Mouse (Mus musculus): ENCODE measurements around the gene Rhcg. TPM values are rescaled to one million over a fixed set of nuclear protein-coding genes. Genes with fewer than 3 reads are reported as not detected.

Rhcg gene
- polyA plus RNA-seq, 1 experiment from 2014 or later = 0.04 TPM

- in situ Hi-C loops (cut with MboI; ENCODE audit: low pct_unique_long_range_greater_than_20kb) = no loop called here
- POLR2A ChIA-PET = interaction anchor here (0.6 kb wide), 1 partner anchor 156 kb away, joined by 3 read pairs; no protein-coding TSS in a partner anchor
- peaks cover 62% of the 10 kb centered on the region for H3K27me3 ChIP-seq
- CTCF ChIA-PET = interaction anchor here (1.0 to 2.5 kb wide), 2 partner anchors 16 to 150 kb away, joined by 4 to 17 read pairs; no protein-coding TSS in a partner anchor
- DNase-seq (ENCODE audit: low read depth, low spot score) (no peak), ATAC-seq (no peak)
- TF ChIP-seq CTCF (IDR thresholded peaks at IDR 0.05) = no peak
Measured at GRCm38 (mm10) chr7:79577931-79578850, 39.3 kb downstream of the Rhcg start.

DNA sequence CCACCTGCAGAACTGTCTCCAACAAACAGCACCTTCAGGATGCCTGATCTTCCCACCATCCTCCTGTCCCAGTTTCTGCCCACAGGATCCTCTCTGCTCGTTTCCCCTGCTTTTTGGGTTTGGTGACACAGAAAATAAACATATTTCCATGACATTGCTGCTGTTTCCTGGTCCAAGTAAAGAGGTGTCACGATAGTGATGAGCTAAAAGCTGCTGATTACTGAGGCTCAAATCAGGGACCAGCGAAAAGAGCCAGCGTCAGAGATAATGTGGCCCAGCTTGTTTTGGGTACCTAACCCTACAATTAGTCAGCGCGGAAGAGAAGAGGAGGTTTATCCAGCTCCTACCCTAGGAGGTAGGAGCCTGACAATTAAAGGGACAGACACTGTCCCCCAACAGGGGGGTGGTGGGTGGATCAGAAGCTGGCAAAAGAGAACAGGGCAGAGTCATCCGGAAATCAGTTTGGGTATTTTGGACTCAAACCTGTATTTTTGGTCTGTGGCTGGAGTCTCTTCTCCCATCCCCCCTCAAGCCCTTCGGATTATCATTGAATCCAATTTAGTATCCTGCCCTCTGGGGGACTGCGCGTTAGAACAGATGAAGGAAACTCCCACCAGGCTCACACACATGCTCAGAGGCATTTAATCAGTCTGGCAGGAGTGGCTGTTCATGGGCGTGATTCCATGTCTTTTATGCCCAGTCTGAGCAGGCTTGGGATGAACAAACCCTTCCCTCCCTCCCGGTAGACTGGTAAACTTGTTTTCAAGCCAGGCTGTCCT lies 40.2 kb downstream of the Rhcg start:
- no peak for TF ChIP-seq CTCF (IDR thresholded peaks at IDR 0.05)
- DNase-seq (ENCODE audit: low read depth, low spot score) (no peak), ATAC-seq (no peak)
- ChIA-PET CTCF (interaction anchor here (0.9 to 2.5 kb wide), 9 partner anchors 14 to 151 kb away, joined by 3 to 17 read pairs (median 4); no protein-coding TSS in a partner anchor), POLR2A (no interaction called here)
- in situ Hi-C loops (cut with MboI; ENCODE audit: low pct_unique_long_range_greater_than_20kb) = no loop called here
- H3K27me3 ChIP-seq = peaks cover 62% of the 10 kb centered on the region

DNA sequence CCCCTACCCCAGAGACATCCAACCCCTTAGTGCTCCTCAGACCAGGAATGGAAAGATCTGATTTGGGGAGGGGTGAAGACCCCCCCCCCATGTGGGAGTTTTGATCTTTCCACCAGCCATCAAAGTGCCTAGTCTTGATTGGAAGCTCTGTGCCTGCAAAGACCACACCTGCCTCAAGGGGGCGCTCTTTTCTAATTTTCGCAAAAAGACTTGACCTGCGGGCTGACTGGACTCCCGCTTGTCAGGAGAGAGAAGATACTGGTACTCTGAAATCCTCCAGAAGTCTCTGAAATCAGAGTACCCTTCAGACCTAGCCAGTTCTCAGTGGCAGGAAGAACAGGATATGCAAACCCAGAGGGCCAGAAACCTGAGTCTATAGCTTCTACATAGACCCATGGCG lies 40.8 kb downstream of the Rhcg start:
- ChIA-PET POLR2A (interaction anchor here (0.7 kb wide), 1 partner anchor 1629 kb away, joined by 3 read pairs; no protein-coding TSS in a partner anchor), CTCF (interaction anchor here (0.9 to 2.5 kb wide), 10 partner anchors 15 to 152 kb away, joined by 3 to 17 read pairs (median 4); no protein-coding TSS in a partner anchor)
- peak; percentile 75 for TF ChIP-seq CTCF (IDR thresholded peaks at IDR 0.05)
- DNase-seq (ENCODE audit: low read depth, low spot score) (no peak), ATAC-seq (no peak)
- H3K27me3 ChIP-seq = peaks cover 63% of the 10 kb centered on the region
- in situ Hi-C loops (cut with MboI; ENCODE audit: low pct_unique_long_range_greater_than_20kb) = no loop called here

GRCm38 (mm10) chr7:79572191-79572818 lies 45.2 kb downstream of the Rhcg start:
- peaks cover 43% of the 10 kb centered on the region for H3K27me3 ChIP-seq
- in situ Hi-C loops (cut with MboI; ENCODE audit: low pct_unique_long_range_greater_than_20kb) = no loop called here

GRCm38 (mm10) chr7:79568937-79569535 lies 48.4 kb downstream of the Rhcg start:
- no peak for TF ChIP-seq CTCF (IDR thresholded peaks at IDR 0.05)
- peaks cover 49% of the 10 kb centered on the region for H3K27me3 ChIP-seq
- POLR2A ChIA-PET = no interaction called here
- ATAC-seq (no peak), DNase-seq (ENCODE audit: low read depth, low spot score) (no peak)
- in situ Hi-C loops (cut with MboI; ENCODE audit: low pct_unique_long_range_greater_than_20kb) = no loop called here
- CTCF ChIA-PET = no interaction called here

More at GRCm38 (mm10) chr7:79572191-79572818, 45.2 kb downstream of the Rhcg start:
- DNase-seq (ENCODE audit: low read depth, low spot score) = no peak
- CTCF ChIA-PET = no interaction called here
- no peak for ATAC-seq
- no peak for TF ChIP-seq CTCF (IDR thresholded peaks at IDR 0.05)
- POLR2A ChIA-PET = no interaction called here

- CTCF ChIA-PET = no interaction called here
- H3K27me3 ChIP-seq = peaks cover 46% of the 10 kb centered on the region
- POLR2A ChIA-PET = no interaction called here
Measured at GRCm38 (mm10) chr7:79568212-79568611, 49.2 kb downstream of the Rhcg start.

DNA sequence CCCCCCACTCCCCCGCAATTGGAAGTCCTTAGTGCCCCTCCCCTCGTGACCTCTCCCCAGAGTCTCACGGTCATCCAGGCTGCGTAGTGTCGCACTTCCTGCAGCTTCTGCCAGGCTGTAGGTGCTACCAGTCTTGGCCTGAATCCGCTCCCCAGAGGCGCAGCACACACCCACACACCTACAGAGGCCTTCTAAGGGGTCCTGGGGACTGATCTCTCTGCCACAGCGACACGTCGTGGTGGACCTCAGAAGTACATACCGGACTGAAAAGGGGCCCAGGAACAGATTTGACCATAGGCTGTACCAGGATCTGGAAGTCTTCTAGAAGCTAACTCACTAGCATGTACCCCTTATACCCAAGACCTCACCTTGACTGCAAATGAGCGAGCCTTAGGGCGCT lies 53.8 kb downstream of the Rhcg start:
- ATAC-seq (no peak), DNase-seq (ENCODE audit: low read depth, low spot score) (no peak)
- CTCF ChIA-PET = no interaction called here
- in situ Hi-C loops (cut with MboI; ENCODE audit: low pct_unique_long_range_greater_than_20kb) = no loop called here
- POLR2A ChIA-PET = no interaction called here
- no peak for TF ChIP-seq CTCF (IDR thresholded peaks at IDR 0.05)
- H3K27me3 ChIP-seq = peaks cover 36% of the 10 kb centered on the region

More at GRCm38 (mm10) chr7:79568212-79568611, 49.2 kb downstream of the Rhcg start:
- no peak for TF ChIP-seq CTCF (IDR thresholded peaks at IDR 0.05)
- DNase-seq (ENCODE audit: low read depth, low spot score) (no peak), ATAC-seq (no peak)
- in situ Hi-C loops (cut with MboI; ENCODE audit: low pct_unique_long_range_greater_than_20kb) = no loop called here

DNA sequence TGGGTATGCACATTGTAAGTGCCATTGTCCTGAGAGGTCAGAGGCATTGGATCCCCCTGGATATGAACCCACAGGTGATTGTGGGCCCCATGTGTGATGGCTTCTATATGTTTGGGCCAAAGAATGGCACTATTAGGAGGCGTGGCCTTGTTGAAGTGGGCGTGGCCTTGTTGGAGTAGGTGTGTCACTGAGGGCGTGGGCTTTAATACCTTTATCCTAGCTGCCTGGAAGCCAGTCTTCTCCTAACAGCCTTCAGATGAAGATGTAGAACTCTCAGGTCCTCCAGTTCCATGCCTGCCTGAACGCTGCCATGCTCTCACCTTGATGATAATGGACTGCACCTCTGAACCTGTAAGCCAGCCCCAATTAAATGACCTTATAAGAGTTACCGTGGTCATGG lies 55.1 kb downstream of the Rhcg start:
- ChIA-PET POLR2A (no interaction called here), CTCF (no interaction called here)
- no peak for TF ChIP-seq CTCF (IDR thresholded peaks at IDR 0.05)
- DNase-seq (ENCODE audit: low read depth, low spot score) (no peak), ATAC-seq (no peak)
- in situ Hi-C loops (cut with MboI; ENCODE audit: low pct_unique_long_range_greater_than_20kb) = no loop called here
- H3K27me3 ChIP-seq = peaks cover 38% of the 10 kb centered on the region

DNA sequence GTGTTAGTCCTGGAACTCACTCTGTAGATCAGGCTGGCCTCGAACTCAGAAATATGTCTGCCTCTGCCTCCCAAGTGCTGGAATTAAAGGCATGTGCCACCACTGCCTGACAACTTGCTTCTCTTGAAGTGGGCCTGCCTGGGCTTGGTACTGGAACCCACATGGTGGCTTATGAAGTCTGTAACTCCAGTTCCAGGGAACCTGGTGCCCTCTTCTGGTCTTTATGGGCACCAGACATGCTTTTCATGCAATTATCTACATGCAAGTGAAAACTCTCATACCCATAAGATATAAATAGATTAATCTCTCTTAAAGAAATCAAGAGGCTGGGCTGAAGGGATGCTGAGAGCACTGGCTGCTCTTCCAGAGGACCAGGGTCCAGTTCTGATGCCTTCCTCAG lies 58.8 kb downstream of the Rhcg start:
- POLR2A ChIA-PET = no interaction called here
- in situ Hi-C loops (cut with MboI; ENCODE audit: low pct_unique_long_range_greater_than_20kb) = no loop called here
- CTCF ChIA-PET = interaction anchor here (1.4 to 1.5 kb wide), 2 partner anchors 18 to 36 kb away, joined by 4 read pairs; no protein-coding TSS in a partner anchor
- H3K27me3 ChIP-seq = peaks cover 50% of the 10 kb centered on the region
- no peak for DNase-seq (ENCODE audit: low read depth, low spot score)
- peak; percentile 40 for TF ChIP-seq CTCF (IDR thresholded peaks at IDR 0.05)
- ATAC-seq = no peak

- POLR2A ChIA-PET = interaction anchor here (0.7 kb wide), 1 partner anchor 70 kb away, joined by 4 read pairs; no protein-coding TSS in a partner anchor
- H3K27me3 ChIP-seq = peaks cover 55% of the 10 kb centered on the region
- no peak for DNase-seq (ENCODE audit: low read depth, low spot score)
Measured at GRCm38 (mm10) chr7:79557728-79558221, 59.7 kb downstream of the Rhcg start.

More at GRCm38 (mm10) chr7:79557728-79558221, 59.7 kb downstream of the Rhcg start:
- no peak for ATAC-seq
- TF ChIP-seq CTCF (IDR thresholded peaks at IDR 0.05) = no peak
- in situ Hi-C loops (cut with MboI; ENCODE audit: low pct_unique_long_range_greater_than_20kb) = no loop called here
- CTCF ChIA-PET = interaction anchor here (1.2 to 1.5 kb wide), 4 partner anchors 11 to 49 kb away, joined by 3 to 6 read pairs (median 4); no protein-coding TSS in a partner anchor
